Mouse (Mus musculus): ENCODE data around the gene Nup50.
A peak's percentile ranks its signal among the peaks of the same experiment; 100 is the strongest.

The Nup50 gene

DNA sequence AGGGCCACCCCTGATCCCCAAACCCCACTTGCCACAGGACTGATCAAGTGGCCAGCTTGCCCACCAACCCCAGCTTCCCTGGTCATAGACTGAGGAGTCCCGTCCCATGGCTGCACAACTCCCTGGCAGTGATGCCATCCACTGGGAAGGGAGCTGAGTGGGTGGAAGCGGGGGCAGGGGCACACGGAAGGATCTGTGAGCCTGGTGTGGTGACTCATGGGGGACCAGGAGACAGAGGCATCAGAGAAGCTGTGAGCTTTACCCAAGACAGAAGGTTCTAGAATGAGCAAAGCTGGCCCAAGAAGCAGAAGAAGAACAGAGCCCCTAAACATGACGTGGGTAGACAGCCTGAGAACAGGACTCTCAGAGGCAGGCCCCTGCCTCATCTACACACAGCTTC lies 26.8 kb downstream of the Nup50 start:
- no peak for DNase-seq (ENCODE audit: extremely low read depth, low read depth)

DNA sequence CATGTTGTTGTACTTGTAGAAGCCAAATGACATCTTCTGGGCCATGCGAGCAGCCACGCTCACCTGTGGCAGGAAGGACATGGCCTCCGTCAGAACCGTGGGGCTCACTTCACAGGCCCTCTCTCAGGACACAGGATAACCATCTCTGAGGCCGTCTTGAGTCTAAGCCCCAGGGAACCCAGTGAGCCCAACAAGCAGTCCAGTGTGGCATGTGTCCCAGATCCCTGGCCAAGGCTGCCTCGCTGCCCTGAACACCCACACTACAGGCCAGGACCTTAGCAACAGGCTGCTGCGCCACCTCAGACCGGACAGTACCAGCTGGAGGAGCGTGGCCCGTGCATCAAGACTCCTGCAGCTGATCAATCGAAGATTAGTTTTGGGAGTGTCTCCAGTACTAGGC lies 30.0 kb downstream of the Nup50 start:
- no peak for DNase-seq (ENCODE audit: extremely low read depth, low read depth)

DNA sequence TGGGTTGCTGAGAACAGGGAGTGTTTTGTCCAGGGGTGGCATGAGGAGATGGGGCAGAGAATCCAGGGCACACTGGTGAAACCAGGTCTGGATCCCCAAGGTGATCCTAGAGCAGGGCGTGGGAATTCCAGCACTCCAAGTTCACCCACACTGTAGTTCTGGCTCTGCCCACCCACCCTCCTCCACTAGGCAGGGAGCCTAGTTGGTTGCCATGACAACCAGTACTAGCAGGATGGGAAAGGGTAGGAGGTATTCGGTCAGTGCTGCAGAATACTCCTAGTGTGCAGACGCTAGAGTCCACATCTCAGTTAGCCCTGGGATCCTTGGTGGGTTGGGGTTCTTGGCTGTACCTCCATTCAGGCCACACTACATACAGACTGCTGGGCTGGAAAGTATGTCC lies 34.6 kb downstream of the Nup50 start:
- DNase-seq (ENCODE audit: extremely low read depth, low read depth): no peak

DNA sequence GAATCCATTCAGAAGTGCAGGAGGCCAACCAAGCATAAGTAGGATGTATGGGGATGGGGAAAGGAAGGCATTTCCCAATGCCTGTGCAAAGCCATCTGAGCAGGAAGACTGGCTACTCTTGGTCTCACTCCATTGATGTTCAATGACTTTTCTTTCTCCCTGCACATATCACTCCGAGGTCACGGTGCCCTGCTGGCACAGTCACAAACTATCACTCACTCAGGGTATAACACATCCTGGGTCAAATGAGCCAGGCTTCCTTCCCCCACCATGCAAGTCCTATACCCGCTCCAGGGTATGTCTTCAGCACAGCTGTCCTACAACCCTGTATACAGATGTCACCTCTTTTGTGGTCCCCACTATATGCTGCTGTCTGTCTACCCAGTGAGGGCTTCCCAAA lies 35.1 kb downstream of the Nup50 start:
- DNase-seq (ENCODE audit: extremely low read depth, low read depth): no peak

DNA sequence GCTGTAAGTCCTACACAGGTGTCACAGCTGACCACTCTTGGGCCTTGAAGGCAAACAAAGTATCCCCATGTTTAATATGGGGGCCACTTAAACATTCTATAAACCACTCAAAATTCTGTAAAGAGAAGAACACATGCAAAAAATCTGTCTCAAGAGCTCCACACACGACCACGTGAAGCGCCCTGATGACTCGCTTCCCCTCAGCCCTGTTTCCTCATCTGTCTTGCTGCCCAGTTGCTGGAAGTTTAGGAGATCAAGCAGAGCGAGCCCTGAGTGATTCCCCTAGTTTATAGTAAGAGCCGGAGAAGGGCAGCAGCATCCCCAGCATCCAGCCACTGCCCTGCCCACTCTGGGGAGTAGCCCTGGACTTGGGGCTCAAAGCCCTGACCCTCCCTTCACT lies 36.7 kb downstream of the Nup50 start:
- DNase-seq (ENCODE audit: extremely low read depth, low read depth): no peak

DNA sequence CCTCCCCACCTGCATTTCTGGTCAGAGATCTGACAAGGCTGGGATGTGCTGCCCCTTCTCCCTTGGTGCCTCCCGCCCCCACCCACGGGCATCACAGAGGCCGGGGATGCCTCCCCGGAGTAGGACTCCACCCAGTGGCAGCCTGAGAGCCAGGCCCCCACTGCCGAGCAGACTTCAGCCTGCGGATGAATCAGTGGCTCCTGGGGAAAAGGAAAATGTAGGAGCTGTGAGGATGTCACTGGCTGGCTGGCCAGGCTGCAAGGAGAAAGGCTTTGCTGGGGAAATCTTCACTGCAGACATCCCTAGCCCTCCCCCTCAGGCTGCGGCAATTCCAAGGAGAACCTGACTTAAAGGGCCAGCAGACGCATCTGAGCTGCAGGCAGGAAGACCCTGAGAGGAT lies 37.5 kb downstream of the Nup50 start:
- DNase-seq (ENCODE audit: extremely low read depth, low read depth): no peak

DNA sequence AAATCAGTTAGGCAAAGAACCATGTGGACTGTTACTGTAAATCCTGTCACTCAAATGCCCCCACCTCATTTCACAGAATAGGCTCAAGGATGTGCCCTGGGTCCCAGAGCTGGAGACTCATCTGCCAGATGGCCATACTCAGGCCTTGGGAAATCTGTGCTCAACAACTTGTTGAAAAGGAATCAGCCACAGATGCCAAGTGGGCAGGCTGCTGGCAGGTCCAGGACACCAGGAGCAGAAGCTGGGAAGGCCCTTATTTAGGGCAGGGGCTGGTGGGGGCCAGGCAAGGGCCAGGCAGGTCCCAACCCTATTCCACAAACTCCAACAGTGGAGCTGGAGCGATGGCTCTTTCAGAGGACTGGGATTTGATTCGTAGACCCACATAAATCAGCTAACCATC lies 39.3 kb downstream of the Nup50 start:
- no peak for DNase-seq (ENCODE audit: extremely low read depth, low read depth)

DNA sequence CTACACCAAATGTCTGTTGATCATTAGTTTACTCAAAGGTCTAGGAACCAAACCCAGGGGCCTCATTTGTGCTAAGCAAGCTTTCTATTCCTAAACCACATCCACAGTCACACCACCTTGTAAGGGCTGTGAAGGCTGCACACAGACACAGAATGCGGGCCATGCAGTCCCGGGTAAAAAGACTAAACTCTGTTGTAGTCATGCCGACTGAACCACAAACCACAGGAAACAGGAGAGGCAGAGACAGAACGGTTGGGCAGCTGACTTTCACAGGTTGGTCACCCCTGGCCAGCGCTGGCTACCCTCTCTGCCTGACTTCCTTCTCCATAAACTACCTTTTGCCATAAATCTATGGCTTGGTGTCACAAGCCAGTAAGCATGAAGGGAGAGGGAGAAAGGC lies 41.6 kb downstream of the Nup50 start:
- no peak for DNase-seq (ENCODE audit: extremely low read depth, low read depth)

DNA sequence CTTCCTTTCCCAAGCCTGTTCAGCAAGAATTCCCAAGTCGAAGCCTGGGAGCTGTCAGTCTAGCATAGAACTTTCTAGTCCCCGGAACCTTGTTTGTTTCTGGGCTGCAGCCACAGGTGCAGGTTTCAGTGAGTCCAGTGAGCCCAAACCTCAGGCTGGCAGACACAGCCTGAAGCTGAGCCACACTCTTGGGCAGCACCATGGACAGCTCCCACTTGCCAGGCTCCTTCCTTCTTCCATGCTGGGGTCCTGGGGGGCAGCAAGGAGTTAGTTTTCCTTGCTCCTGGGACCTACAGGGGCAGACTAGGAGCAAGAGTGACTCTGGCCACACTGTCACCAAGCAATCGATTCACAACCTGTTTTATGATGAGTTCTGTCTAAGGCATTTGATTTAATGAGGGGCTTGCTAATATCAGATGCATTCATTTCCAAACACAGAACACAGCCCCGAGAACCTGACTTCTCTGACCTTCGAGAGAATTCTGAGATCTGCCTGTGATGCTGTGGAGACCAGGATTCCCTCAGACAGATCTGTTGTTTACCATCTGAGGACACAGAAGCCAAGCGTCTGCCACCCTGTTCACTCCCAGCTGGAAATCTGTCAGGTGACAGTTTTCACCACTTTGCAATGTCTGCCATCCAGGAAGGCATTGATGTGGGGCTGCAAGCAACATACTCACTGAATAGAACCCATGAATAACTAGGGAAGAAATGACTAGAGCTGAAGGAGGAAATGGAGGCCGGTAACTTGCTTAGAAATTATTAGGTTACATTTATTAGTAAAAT lies 42.6 kb downstream of the Nup50 start:
- DNase-seq (ENCODE audit: extremely low read depth, low read depth): peak; percentile 13

DNA sequence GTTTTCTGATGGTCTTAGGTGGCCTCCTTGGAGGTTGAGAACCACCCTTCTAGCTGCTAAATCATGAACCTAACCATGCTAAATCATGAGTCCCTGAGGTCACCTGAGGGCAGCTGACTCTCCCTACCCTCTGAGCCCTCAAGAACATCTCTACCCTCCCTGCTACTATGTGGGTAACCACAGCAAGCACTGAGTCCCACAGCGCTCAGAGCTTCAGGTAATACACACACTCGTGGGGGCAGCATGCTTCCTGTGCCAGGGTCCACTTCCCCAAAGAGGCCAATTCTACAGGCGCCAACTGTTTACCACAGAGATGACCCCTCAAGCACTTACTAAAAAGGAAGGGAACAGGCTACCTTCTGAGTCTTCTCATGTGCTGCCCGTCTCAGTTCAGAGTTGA lies 45.3 kb downstream of the Nup50 start:
- no peak for DNase-seq (ENCODE audit: extremely low read depth, low read depth)

DNA sequence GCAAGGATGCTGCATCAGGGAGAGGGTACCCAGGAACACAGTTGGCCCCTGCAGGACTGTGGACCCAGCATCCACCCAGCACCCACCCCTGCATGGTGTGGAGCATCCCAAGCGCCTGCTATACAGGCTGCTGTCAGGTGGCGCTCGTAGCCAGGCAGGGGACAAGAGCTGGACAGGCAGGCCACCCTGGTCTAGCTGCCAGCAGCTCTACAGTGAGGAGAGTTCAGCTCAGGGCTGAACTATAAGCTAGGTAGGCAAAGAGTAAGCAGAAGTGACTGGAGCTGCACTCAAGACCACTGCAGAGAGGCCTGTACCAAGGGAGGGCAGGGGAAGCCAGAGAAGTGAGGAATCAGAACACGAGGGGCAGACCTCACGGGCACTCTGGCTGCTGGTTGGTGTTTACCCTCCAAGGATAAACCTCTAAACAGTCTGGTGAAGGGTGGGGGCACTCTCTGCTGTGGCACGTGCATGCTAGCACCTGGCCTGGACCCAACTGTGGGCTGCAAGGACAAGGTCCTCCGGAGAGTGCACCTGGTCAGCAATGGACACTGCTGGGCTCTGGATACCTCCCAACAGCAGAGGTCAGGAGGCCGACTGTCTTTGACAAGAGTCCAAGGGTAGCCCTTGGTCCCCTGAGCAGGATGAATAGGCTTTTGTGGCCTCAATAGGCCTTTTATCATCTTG lies 49.8 kb downstream of the Nup50 start:
- DNase-seq (ENCODE audit: extremely low read depth, low read depth): no peak

DNA sequence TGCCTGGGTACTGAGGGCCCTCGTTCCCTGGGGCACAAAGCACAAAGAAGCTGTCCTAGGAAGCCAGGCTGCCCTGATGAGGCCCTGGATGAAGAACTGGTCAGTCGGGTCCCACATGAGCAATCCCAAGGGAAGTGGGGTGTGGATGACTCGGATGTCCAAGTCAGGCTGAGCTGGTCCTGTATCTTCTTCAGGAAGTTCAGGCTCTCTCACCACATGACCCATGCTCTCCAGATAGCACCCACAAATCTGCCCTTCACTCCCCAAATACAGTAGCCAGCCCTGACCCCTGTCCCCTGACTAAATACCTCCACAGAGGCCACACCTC lies 50.3 kb downstream of the Nup50 start:
- no peak for DNase-seq (ENCODE audit: extremely low read depth, low read depth)

DNA sequence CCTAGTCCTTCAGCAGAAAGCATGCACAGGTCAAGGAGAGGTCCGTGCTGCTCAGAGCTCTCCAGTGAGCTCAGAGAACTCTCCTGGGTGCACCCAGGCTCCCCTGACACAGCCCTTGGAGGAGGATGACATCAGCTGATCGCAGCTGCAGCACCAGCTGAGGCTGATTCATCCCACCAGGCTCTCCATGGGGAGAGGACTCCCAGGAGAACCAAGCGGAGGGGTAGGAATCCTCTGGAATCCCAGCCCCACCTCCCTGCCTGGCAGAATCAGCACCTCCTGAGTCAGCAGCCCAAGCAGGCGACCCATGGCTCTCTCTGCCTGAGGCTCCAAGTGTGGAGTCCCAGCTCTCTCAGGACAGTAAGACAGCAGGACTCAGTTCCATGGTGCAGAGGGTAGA lies 52.5 kb downstream of the Nup50 start:
- no peak for DNase-seq (ENCODE audit: extremely low read depth, low read depth)

DNA sequence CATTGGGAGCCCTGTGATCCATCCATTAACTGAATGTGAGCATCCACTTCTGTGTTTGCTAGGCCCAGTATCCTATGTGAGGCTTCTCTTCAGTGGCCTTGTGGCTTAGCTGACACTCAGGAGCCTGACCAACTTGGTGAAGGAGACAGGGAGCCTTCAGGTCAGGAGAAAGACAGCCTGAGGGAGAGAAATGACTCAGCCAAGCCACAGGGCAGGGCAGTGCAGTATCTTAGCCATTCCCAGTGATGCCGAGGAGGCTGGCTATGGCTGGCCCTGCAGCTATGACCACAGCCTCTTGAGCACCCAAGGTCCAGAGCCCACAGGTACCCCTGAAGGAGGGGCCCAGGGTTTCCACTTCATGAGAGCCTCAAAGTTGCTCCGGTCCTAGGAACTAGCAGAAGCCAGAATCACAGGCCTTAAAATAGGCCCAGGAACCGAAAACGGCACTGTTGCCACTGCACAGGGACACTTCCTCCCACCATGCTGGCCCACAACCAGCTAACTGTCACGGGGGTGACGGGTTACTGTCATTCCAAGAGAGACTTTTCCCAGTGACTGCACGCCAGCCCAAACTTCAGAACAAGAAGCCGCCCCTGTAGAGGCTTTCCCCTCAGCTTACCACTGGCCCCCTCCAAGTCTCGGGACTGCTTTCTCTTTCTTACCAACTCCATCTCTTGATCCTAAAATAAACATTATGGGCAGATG lies 58.5 kb downstream of the Nup50 start:
- no peak for DNase-seq (ENCODE audit: extremely low read depth, low read depth)

DNA sequence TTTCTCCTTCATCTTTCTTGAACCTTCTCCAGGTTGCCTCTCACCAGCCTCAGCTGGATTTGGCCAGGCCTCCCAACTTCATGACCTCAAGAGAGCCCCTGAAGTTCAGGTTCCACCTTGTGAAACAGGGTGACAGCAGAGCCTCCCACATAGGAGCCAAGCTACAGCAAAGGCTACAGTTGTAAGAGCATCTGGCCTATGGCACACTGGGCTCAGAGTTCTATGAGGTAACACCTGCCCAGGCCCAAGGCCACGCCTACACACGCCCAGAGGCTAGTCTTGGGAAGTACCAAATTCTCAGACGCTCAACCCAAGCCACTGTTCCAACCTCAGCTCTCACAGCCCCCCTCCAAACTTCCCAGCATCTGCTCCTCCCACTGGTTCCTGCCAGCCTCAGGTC lies 59.7 kb downstream of the Nup50 start:
- no peak for DNase-seq (ENCODE audit: extremely low read depth, low read depth)

DNA sequence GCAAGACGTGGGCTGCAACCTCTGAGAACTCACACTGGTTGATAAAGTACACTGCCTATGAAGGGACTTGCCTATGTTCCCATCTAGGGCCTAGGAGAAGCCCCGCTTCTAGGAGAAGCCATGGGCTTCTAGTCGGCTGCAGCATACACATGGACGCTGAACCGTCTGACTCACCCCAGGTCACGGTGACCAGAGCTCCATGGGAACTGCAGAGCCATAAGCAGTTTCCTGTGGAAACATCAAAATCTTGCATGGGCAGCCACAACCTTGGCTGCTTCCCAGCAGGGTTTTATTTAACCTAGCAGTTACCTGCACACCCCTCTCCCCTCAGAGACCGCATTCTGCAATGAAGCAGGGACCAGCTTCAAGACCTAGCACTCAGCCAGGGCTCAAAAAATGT lies 60.5 kb downstream of the Nup50 start:
- no peak for DNase-seq (ENCODE audit: extremely low read depth, low read depth)

DNA sequence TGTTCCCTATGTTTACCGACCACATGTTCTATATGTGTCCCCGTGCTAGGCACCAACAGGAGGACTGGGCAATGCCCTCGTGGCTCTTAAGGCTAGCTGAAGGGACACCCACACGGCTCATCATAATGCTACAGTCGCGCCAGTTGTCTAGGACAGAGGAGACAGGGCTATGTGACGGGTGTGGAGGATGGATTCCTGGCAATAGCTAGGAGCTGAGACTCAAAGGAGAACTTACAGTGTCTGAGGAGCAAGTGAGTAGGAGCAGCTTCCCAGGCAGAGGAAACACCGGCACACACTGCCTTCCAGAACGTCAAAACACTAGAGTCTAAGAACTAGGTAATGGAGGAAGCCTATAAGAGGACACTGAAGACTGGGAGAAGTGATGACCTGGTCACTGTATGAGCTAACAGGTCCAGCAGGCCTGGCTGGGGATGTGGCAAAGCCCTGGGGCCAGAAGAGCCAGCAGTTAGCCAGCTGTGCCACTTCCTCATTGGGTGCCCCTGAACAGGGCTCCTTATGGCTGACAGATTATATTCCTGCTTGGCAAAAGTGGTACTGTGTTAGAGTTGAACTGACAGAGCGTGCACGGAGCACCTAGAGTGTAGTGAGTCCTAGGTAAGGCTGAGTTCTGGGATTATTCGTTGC lies 62.4 kb downstream of the Nup50 start:
- no peak for DNase-seq (ENCODE audit: extremely low read depth, low read depth)

DNA sequence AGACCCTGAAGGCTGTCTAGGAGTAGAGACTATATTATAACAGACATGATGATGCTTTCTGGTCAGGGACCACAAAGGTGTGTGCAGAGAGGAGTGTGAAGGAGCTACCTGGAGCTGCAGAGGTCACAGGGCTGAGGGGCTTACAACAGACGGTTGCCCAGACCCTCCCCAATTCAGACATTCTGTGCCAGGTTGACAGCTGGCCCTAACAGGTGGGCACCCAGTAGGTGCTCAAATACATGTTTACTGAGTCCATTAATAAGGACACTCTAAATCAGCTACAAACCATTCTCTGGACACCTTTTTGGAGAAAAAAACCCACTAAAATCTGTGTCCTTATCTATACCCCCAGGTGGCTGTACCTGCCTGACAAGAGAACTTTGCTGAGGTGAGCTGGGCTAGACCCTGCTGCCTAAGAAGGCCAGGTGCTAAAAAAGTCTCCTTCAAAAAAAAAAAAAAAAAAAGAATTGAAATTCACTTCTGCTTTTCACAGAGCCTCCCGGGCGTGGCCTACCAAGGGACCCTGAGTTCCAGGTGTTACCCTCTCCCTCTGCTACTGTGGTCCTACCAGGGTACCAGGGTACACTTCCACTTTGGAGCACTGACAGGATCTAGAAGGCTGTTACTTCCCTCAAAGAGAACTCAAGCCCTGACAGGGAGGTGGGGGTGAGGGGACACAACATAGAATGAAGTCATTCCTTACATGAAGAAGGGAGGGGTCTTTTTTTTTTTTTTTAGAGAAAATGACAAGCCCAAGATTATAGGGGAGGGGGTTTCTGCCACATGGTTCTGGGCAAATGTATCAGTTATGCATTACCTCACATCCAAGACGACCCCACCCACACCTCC lies 63.2 kb downstream of the Nup50 start:
- DNase-seq (ENCODE audit: extremely low read depth, low read depth): no peak

DNA sequence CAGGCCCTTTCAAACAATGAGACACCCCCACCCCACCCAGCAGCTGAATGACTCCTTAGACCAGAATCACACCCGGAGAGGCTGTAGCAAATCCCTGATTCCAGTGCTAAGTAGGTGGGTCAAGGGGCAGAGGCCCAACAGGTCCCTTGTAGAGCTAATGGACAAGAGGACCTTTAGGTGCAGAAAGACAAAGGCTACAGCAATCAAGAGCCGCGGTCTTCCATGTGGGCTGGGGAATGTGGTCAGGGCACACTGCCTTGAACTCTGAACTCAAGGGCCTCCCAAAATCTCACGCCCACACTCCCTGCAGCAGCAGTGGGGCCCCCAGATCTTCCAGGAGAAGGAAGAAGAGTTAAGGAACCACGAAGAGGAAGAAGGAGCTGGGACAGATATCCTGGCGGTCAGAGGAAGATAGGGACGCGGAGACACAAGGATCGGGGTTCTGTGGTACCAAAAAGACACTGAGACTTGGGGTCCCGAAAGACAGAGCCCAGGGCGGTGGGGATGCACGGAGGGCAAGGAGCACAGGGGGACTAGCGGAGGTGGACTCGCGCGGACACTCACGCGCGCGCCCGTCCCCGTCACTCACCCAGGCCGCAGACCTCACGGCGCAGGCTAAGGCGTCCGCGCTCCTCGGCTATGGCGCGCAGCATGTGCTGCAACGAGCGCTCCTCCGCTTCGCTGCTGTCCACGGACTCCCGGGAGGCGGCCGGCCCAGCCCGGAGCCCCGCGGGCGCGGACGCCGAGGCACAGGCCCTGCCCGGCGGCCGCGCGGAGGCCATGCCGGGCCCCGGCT lies 64.0 kb downstream of the Nup50 start:
- no peak for DNase-seq (ENCODE audit: extremely low read depth, low read depth)
